Mouse (Mus musculus): ENCODE measurements around the gene Hypk. TPM values are rescaled to one million over a fixed set of nuclear protein-coding genes. Genes with fewer than 3 reads are reported as not detected.
"Not testable (repeated sequence)": the region's sequence is repeated elsewhere in the genome, so short reads cannot be mapped to it uniquely, and the experiment has no call there.

Hypk gene
- polyA plus RNA-seq, 1 experiment from 2014 or later: 75.9 TPM

DNA sequence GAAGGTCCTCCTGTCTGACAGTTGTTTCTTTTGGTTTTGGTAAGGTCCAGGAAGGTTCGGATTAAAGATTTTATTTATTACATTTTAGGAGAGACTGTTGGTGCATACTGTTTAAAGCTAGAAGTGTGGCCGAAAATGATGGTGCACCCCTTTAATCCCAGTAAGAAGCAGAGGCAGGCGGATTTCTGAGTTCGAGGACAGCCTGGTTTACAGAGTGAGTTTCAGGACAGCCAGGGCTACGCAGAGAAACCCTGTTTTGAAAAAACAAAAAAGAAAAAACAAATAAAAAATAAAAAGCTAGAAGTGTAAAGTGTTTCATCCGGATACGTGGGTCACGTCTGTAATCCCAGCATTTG, 21.1 kb downstream of the Hypk start:
- H3K27me3 ChIP-seq (ENCODE audit: control insufficient read depth, insufficient read depth, low read length): no peaks in the 10 kb centered on the region
- no peaks in the 10 kb centered on the region for H3K4me1 ChIP-seq (replicated peaks; ENCODE audit: control insufficient read depth, insufficient read depth)
- no peak for DNase-seq (ENCODE audit: low spot score)
- ATAC-seq (ENCODE audit: low FRiP score, low TSS enrichment): peak; percentile 33; the same call in 1 of the 2 replicates
- H3K36me3 ChIP-seq (ENCODE audit: control insufficient read depth, insufficient read depth, low read length): no peaks in the 10 kb centered on the region
- WGBS: 25% methylated on average over 8 of the region's 8 CpGs
- no peaks in the 10 kb centered on the region for H3K9me3 ChIP-seq (ENCODE audit: control insufficient read depth, low read length)
- H3K9ac ChIP-seq (ENCODE audit: low read length): peak overlapping the region; percentile 77; the same call in 1 of the 2 replicates
- TF ChIP-seq EP300 (optimal IDR thresholded peaks at IDR 0.05) (no peak), CTCF (IDR thresholded peaks at IDR 0.05; ENCODE audit: low read depth) (no peak)
- H3K4me3 ChIP-seq (ENCODE audit: low read depth, low read length): peak overlapping the region; percentile 57
- peak overlapping the region; percentile 51 for H3K4me2 ChIP-seq (replicated peaks; ENCODE audit: low read depth)
- no peak overlapping the region for H3K27ac ChIP-seq (replicated peaks)

GRCm38 (mm10) chr2:121475306-121475705, 22.2 kb downstream of the Hypk start:
- H3K27me3 ChIP-seq (ENCODE audit: control insufficient read depth, insufficient read depth, low read length); DNase-seq (ENCODE audit: low spot score); H3K9me3 ChIP-seq (ENCODE audit: control insufficient read depth, low read length); H3K4me1 ChIP-seq (replicated peaks; ENCODE audit: control insufficient read depth, insufficient read depth); H3K27ac ChIP-seq (replicated peaks); ATAC-seq (ENCODE audit: low FRiP score, low TSS enrichment); H3K9ac ChIP-seq (ENCODE audit: low read length); H3K4me3 ChIP-seq (ENCODE audit: low read depth, low read length); H3K4me2 ChIP-seq (replicated peaks; ENCODE audit: low read depth); H3K36me3 ChIP-seq (ENCODE audit: control insufficient read depth, insufficient read depth, low read length): not testable (repeated sequence)
- WGBS: 96% methylated on average over 2 of the region's 2 CpGs

- H3K27me3 ChIP-seq (ENCODE audit: control insufficient read depth, insufficient read depth, low read length): no peaks in the 10 kb centered on the region
- H3K9me3 ChIP-seq (ENCODE audit: control insufficient read depth, low read length): no peaks in the 10 kb centered on the region
- TF ChIP-seq EP300 (optimal IDR thresholded peaks at IDR 0.05) (no peak), CTCF (IDR thresholded peaks at IDR 0.05; ENCODE audit: low read depth) (no peak)
- no peak for ATAC-seq (ENCODE audit: low FRiP score, low TSS enrichment)
- no peak overlapping the region for H3K9ac ChIP-seq (ENCODE audit: low read length)
- H3K4me1 ChIP-seq (replicated peaks; ENCODE audit: control insufficient read depth, insufficient read depth): no peaks in the 10 kb centered on the region
- no peak overlapping the region for H3K4me3 ChIP-seq (ENCODE audit: low read depth, low read length)
- no peak overlapping the region for H3K4me2 ChIP-seq (replicated peaks; ENCODE audit: low read depth)
- no peak for DNase-seq (ENCODE audit: low spot score)
- H3K27ac ChIP-seq (replicated peaks): no peak overlapping the region
- H3K36me3 ChIP-seq (ENCODE audit: control insufficient read depth, insufficient read depth, low read length): no peaks in the 10 kb centered on the region
- WGBS: 85% methylated on average over 3 of the region's 3 CpGs
Observed at GRCm38 (mm10) chr2:121477491-121478266, 24.6 kb downstream of the Hypk start.

DNA sequence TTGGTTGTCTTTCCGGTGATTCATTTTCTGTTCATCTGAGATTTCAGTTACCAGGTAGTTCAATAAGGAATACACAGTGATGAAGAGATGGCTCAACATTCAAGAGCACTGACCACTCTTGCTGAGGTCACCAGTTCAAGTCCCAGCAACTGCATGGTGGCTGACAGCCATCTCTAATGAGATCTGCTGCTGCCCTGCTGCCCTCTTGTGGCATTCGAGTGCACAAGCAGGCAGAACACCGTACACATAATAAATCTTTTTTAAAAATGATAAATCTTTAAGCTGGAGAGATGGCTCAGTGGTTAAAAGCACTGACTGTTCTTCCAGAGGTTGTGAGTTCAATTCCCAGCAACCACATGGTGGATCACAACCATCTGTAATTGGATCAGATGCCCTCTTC, 27.4 kb downstream of the Hypk start:
- no peak for DNase-seq (ENCODE audit: low spot score)
- H3K36me3 ChIP-seq (ENCODE audit: control insufficient read depth, insufficient read depth, low read length): no peaks in the 10 kb centered on the region
- H3K9me3 ChIP-seq (ENCODE audit: control insufficient read depth, low read length): no peaks in the 10 kb centered on the region
- no peak overlapping the region for H3K4me3 ChIP-seq (ENCODE audit: low read depth, low read length)
- H3K9ac ChIP-seq (ENCODE audit: low read length): no peak overlapping the region
- no peaks in the 10 kb centered on the region for H3K27me3 ChIP-seq (ENCODE audit: control insufficient read depth, insufficient read depth, low read length)
- 44% methylated on average over 3 of the region's 3 CpGs for WGBS
- no peak overlapping the region for H3K27ac ChIP-seq (replicated peaks)
- no peaks in the 10 kb centered on the region for H3K4me1 ChIP-seq (replicated peaks; ENCODE audit: control insufficient read depth, insufficient read depth)
- ATAC-seq (ENCODE audit: low FRiP score, low TSS enrichment): no peak
- H3K4me2 ChIP-seq (replicated peaks; ENCODE audit: low read depth): no peak overlapping the region
- TF ChIP-seq CTCF (IDR thresholded peaks at IDR 0.05; ENCODE audit: low read depth) (peak; percentile 73), EP300 (optimal IDR thresholded peaks at IDR 0.05) (no peak)

DNA sequence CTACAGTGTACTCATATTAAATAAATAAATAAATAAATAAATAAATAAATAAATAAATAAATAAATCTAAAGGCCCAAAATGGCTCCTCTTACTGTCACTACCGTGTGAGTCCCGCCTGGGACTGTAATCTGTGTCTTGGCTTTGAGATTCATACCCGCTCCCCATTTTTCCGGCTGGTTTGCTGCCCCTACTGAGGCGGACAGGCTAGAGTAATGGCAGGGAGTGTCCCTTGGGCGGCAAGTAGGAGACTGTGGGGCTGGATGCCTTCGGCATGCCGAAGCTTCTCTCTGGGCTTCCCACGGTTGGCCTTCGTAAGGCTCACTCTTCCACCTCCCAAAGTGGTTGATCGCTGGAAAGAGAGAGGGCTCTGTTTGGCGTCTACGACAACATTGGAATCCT, 27.8 kb downstream of the Hypk start:
- DNase-seq (ENCODE audit: low spot score); H3K27me3 ChIP-seq (ENCODE audit: control insufficient read depth, insufficient read depth, low read length); H3K27ac ChIP-seq (replicated peaks); H3K9me3 ChIP-seq (ENCODE audit: control insufficient read depth, low read length); H3K4me2 ChIP-seq (replicated peaks; ENCODE audit: low read depth); H3K4me1 ChIP-seq (replicated peaks; ENCODE audit: control insufficient read depth, insufficient read depth); H3K4me3 ChIP-seq (ENCODE audit: low read depth, low read length); H3K9ac ChIP-seq (ENCODE audit: low read length); ATAC-seq (ENCODE audit: low FRiP score, low TSS enrichment); H3K36me3 ChIP-seq (ENCODE audit: control insufficient read depth, insufficient read depth, low read length): not testable (repeated sequence)
- 82% methylated on average over 13 of the region's 13 CpGs for WGBS

DNA sequence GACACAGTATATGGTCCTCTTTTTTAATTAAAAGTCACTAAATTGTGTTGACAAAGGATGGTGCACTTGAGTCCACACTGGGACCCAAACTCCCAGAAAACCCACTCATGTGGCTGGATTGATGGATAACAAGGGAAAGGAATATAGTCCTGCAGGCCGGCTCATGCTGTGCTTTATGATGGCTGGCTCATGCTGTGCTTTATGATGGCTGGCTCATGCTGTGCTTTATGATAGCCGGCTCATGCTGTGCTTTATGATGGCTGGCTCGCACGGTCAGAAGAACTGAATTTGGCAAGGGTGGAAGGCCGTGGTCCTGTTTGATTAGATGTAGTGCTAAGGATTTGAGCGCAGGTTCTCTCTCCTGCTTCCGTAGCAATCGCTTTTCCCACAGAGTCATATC, 30.5 kb downstream of the Hypk start:
- no peak for ATAC-seq (ENCODE audit: low FRiP score, low TSS enrichment)

GRCm38 (mm10) chr2:121484403-121484802, 31.3 kb downstream of the Hypk start:
- H3K27ac ChIP-seq (replicated peaks); H3K4me3 ChIP-seq (ENCODE audit: low read depth, low read length); H3K4me2 ChIP-seq (replicated peaks; ENCODE audit: low read depth); H3K9me3 ChIP-seq (ENCODE audit: control insufficient read depth, low read length); H3K9ac ChIP-seq (ENCODE audit: low read length); H3K36me3 ChIP-seq (ENCODE audit: control insufficient read depth, insufficient read depth, low read length); H3K4me1 ChIP-seq (replicated peaks; ENCODE audit: control insufficient read depth, insufficient read depth); ATAC-seq (ENCODE audit: low FRiP score, low TSS enrichment); H3K27me3 ChIP-seq (ENCODE audit: control insufficient read depth, insufficient read depth, low read length); DNase-seq (ENCODE audit: low spot score): not testable (repeated sequence)
- 67% methylated on average over 1 of the region's 2 CpGs for WGBS

More for the DNA sequence above, 30.5 kb downstream of the Hypk start:
- H3K4me3 ChIP-seq (ENCODE audit: low read depth, low read length): no peak overlapping the region
- no peak for TF ChIP-seq EP300 (optimal IDR thresholded peaks at IDR 0.05)
- TF ChIP-seq CTCF (IDR thresholded peaks at IDR 0.05; ENCODE audit: low read depth): no peak
- no peaks in the 10 kb centered on the region for H3K9me3 ChIP-seq (ENCODE audit: control insufficient read depth, low read length)
- 76% methylated on average over 8 of the region's 8 CpGs for WGBS
- H3K27me3 ChIP-seq (ENCODE audit: control insufficient read depth, insufficient read depth, low read length): no peaks in the 10 kb centered on the region
- H3K9ac ChIP-seq (ENCODE audit: low read length): no peak overlapping the region
- no peaks in the 10 kb centered on the region for H3K36me3 ChIP-seq (ENCODE audit: control insufficient read depth, insufficient read depth, low read length)
- H3K4me2 ChIP-seq (replicated peaks; ENCODE audit: low read depth): no peak overlapping the region
- H3K4me1 ChIP-seq (replicated peaks; ENCODE audit: control insufficient read depth, insufficient read depth): no peaks in the 10 kb centered on the region
- DNase-seq (ENCODE audit: low spot score): no peak
- H3K27ac ChIP-seq (replicated peaks): no peak overlapping the region

GRCm38 (mm10) chr2:121501550-121501949, 48.5 kb downstream of the Hypk start:
- not testable (repeated sequence) for H3K27ac ChIP-seq (replicated peaks); H3K4me1 ChIP-seq (replicated peaks; ENCODE audit: control insufficient read depth, insufficient read depth); H3K4me3 ChIP-seq (ENCODE audit: low read depth, low read length); H3K9me3 ChIP-seq (ENCODE audit: control insufficient read depth, low read length); H3K4me2 ChIP-seq (replicated peaks; ENCODE audit: low read depth); DNase-seq (ENCODE audit: low spot score); H3K9ac ChIP-seq (ENCODE audit: low read length); H3K27me3 ChIP-seq (ENCODE audit: control insufficient read depth, insufficient read depth, low read length); H3K36me3 ChIP-seq (ENCODE audit: control insufficient read depth, insufficient read depth, low read length)
- 0 out of 2 replicates have a peak, but pooled peaks have one; percentile 51 for ATAC-seq (ENCODE audit: low FRiP score, low TSS enrichment)
- 17% methylated on average over 2 of the region's 6 CpGs for WGBS
